Mouse (Mus musculus): ENCODE measurements around the gene Lypd3.

GRCm38 (mm10) chr7:24610879-24611494 lies 25.4 kb upstream of the Lypd3 start:
- TF ChIP-seq GATA1 (IDR thresholded peaks at IDR 0.05; ENCODE audit: low read length) (no peak), TAL1 (IDR thresholded peaks at IDR 0.05; ENCODE audit: low read length) (no peak)
